Mouse (Mus musculus): Measurements from ENCODE around the gene Hypm.

DNA sequence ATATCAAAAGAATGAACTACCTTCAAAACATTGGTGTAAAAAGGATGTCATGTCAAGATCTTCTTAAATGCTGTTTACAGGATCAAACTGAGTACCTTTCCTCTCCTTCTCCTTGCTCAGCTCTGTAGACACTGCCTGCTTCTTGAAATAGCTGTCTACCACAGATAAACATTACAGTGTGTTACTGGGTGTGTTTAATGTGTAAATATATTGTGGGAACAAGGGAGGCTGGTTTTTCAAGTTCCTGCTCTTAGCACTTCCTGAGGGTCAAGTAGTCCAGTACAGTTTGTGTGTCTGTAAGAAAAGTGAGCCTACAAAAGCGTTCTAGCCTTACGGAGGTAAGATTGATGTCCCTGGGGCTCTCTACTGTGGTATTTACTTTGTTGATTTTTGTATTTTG, 15.1 kb downstream of the Hypm start:
- no peak for TF ChIP-seq CTCF (IDR thresholded peaks at IDR 0.05; ENCODE audit: extremely low read depth, insufficient read depth, low read length)
- no peak for TF ChIP-seq POLR2A (IDR thresholded peaks at IDR 0.05; ENCODE audit: extremely low read depth, insufficient read depth, low read length)
